Mouse (Mus musculus): ENCODE results near the gene Ermp1. TPM values are rescaled to one million over a fixed set of nuclear protein-coding genes. Genes with fewer than 3 reads are reported as not detected.
"Not testable (repeated sequence)": the region's sequence is repeated elsewhere in the genome, so short reads cannot be mapped to it uniquely, and the experiment has no call there.

Gene Ermp1
- polyA plus RNA-seq, 1 experiment = 44.9 TPM

DNA sequence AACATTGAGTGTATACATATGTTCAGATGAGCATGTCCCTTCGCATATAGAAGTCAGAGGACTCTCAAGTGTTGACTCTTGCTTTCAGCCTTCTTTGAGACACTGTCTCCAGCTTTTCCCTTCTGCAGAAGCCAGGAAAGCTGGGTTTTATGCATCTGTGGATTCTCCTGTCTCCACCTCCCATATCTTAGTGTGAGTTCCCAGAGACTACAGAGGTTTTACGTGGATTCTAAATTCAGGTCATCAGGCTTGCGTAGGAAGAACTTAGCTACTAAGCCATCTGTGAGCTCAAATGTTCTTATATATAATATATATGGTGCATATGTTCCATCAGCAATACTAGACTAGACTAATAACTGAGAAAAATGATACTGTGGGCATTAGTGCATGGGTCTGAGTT is 51.9 kb downstream of the Ermp1 start:
- no peak for DNase-seq
- TF ChIP-seq CTCF (IDR thresholded peaks at IDR 0.05; ENCODE audit: borderline replicate concordance, insufficient read depth, low read depth, low read length) (no peak), POLR2A (IDR thresholded peaks at IDR 0.05; ENCODE audit: borderline replicate concordance, insufficient read depth, low read length) (no peak)
- Histone ChIP-seq H3K4me1 (ENCODE audit: control insufficient read depth, insufficient read depth, low read length) (no peaks in the 10 kb centered on the region), H3K4me3 (replicated peaks; ENCODE audit: insufficient read depth, low read depth, low read length) (no peak overlapping the region), H3K27me3 (ENCODE audit: control insufficient read depth, insufficient read depth, low read length) (no peaks in the 10 kb centered on the region), H3K27ac (ENCODE audit: insufficient read depth, low read length) (no peak overlapping the region)
- 96% methylated on average over 3 of the region's 3 CpGs for WGBS

DNA sequence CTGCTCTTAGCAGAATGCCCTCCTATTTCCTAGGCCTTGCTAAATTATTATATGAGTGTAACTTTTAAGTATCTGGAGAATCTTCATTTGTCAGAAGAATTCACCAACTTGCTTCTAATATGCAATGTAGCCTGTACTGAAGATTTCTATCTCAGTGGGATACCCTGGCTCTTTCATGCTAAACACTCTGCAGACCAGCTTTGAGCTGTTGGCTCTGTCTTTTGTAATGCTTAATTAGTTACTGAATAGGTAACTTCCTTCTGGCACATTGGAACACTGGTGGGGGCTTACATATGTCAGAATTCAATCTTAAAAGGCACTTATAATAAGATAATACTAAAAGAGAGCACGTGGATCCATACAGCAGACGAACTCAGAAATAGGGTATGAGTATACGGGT is 54.4 kb downstream of the Ermp1 start:
- 61% methylated on average over 3 of the region's 3 CpGs for WGBS
- not testable (repeated sequence) for H3K27me3 ChIP-seq (ENCODE audit: control insufficient read depth, insufficient read depth, low read length); DNase-seq

GRCm38 (mm10) chr19:29583734-29584133 is 64.5 kb downstream of the Ermp1 start:
- WGBS = 88% methylated on average over 6 of the region's 6 CpGs
- Histone ChIP-seq H3K4me1 (ENCODE audit: control insufficient read depth, insufficient read depth, low read length) (no peaks in the 10 kb centered on the region), H3K27ac (ENCODE audit: insufficient read depth, low read length) (no peak overlapping the region), H3K27me3 (ENCODE audit: control insufficient read depth, insufficient read depth, low read length) (no peaks in the 10 kb centered on the region), H3K4me3 (replicated peaks; ENCODE audit: insufficient read depth, low read depth, low read length) (no peak overlapping the region)
- TF ChIP-seq POLR2A (IDR thresholded peaks at IDR 0.05; ENCODE audit: borderline replicate concordance, insufficient read depth, low read length) (no peak), CTCF (IDR thresholded peaks at IDR 0.05; ENCODE audit: borderline replicate concordance, insufficient read depth, low read depth, low read length) (no peak)
- no peak for DNase-seq

More for the DNA sequence above, 54.4 kb downstream of the Ermp1 start:
- not testable (repeated sequence) for H3K4me1 ChIP-seq (ENCODE audit: control insufficient read depth, insufficient read depth, low read length); H3K27ac ChIP-seq (ENCODE audit: insufficient read depth, low read length); H3K4me3 ChIP-seq (replicated peaks; ENCODE audit: insufficient read depth, low read depth, low read length)

DNA sequence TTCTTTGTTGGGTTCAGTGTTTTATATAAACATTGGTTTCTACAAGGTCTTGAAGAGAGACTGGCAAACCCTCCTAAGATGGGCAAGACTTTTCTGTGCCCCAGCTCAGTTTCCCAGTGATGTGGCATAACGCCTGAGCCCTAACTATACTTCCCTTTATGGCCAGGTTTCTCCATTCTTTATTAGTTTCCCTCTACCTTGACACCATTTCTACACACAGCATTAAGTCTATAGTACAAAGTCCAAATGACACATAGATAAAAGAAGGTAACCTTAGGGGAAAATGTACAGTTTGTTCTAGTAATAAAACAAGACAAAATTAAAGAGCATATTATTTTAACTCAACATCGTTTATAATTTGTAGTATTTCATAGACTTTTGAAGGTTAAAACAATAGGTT is 65.8 kb downstream of the Ermp1 start:
- Histone ChIP-seq H3K4me1 (ENCODE audit: control insufficient read depth, insufficient read depth, low read length) (no peaks in the 10 kb centered on the region), H3K27me3 (ENCODE audit: control insufficient read depth, insufficient read depth, low read length) (no peaks in the 10 kb centered on the region), H3K4me3 (replicated peaks; ENCODE audit: insufficient read depth, low read depth, low read length) (no peak overlapping the region), H3K27ac (ENCODE audit: insufficient read depth, low read length) (no peak overlapping the region)
- TF ChIP-seq POLR2A (IDR thresholded peaks at IDR 0.05; ENCODE audit: borderline replicate concordance, insufficient read depth, low read length) = no peak
- TF ChIP-seq CTCF (IDR thresholded peaks at IDR 0.05; ENCODE audit: borderline replicate concordance, insufficient read depth, low read depth, low read length) = no peak
- WGBS = 85% methylated on average over 2 of the region's 2 CpGs
- DNase-seq = no peak

GRCm38 (mm10) chr19:29566512-29566911 is 81.7 kb downstream of the Ermp1 start:
- DNase-seq = no peak
- WGBS = 84% methylated on average over 1 of the region's 1 CpGs
- Histone ChIP-seq H3K4me1 (ENCODE audit: control insufficient read depth, insufficient read depth, low read length) (no peaks in the 10 kb centered on the region), H3K27me3 (ENCODE audit: control insufficient read depth, insufficient read depth, low read length) (no peaks in the 10 kb centered on the region), H3K4me3 (replicated peaks; ENCODE audit: insufficient read depth, low read depth, low read length) (no peak overlapping the region), H3K27ac (ENCODE audit: insufficient read depth, low read length) (no peak overlapping the region)
- TF ChIP-seq CTCF (IDR thresholded peaks at IDR 0.05; ENCODE audit: borderline replicate concordance, insufficient read depth, low read depth, low read length) (no peak), POLR2A (IDR thresholded peaks at IDR 0.05; ENCODE audit: borderline replicate concordance, insufficient read depth, low read length) (no peak)

DNA sequence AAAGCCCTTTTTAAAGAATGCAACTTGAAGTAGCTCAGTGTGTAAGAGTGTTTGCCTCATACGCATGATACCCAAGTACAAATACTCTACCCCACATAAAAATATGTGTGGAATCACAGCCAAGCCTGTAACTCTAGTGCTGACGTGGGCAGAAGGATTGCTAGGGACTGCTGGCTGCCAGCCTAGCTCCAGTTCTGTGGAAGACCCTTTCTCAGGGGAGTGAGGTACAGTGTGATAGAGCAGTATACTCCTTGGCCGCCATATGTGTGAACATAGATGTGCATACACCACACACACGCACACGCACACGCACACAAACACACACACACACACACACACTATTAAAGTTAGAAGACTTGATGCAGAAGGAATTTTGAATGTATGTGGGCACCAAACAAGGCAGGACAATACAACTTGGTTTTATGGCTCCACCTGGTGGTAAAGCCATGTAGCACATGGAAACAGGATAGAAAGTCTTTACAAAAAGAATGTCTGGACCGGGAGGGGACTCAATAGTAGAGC is 84.9 kb downstream of the Ermp1 start:
- TF ChIP-seq POLR2A (IDR thresholded peaks at IDR 0.05; ENCODE audit: borderline replicate concordance, insufficient read depth, low read length) (no peak), CTCF (IDR thresholded peaks at IDR 0.05; ENCODE audit: borderline replicate concordance, insufficient read depth, low read depth, low read length) (peak; percentile 40; the same call in 1 of the 2 replicates)
- no peaks in the 10 kb centered on the region for H3K4me1 ChIP-seq (ENCODE audit: control insufficient read depth, insufficient read depth, low read length)
- 59% methylated on average over 7 of the region's 7 CpGs for WGBS
- no peak overlapping the region for H3K27ac ChIP-seq (ENCODE audit: insufficient read depth, low read length)
- no peak overlapping the region for H3K4me3 ChIP-seq (replicated peaks; ENCODE audit: insufficient read depth, low read depth, low read length)
- DNase-seq = peak; percentile 30 to 37
- no peaks in the 10 kb centered on the region for H3K27me3 ChIP-seq (ENCODE audit: control insufficient read depth, insufficient read depth, low read length)

GRCm38 (mm10) chr19:29562603-29563002 is 85.6 kb downstream of the Ermp1 start:
- 81% methylated on average over 3 of the region's 3 CpGs for WGBS
- no peak for TF ChIP-seq POLR2A (IDR thresholded peaks at IDR 0.05; ENCODE audit: borderline replicate concordance, insufficient read depth, low read length)
- TF ChIP-seq CTCF (IDR thresholded peaks at IDR 0.05; ENCODE audit: borderline replicate concordance, insufficient read depth, low read depth, low read length) = no peak

GRCm38 (mm10) chr19:29562166-29562565 is 86.0 kb downstream of the Ermp1 start:
- no peak overlapping the region for H3K4me3 ChIP-seq (replicated peaks; ENCODE audit: insufficient read depth, low read depth, low read length)
- WGBS = 91% methylated on average over 4 of the region's 4 CpGs
- TF ChIP-seq POLR2A (IDR thresholded peaks at IDR 0.05; ENCODE audit: borderline replicate concordance, insufficient read depth, low read length) (no peak), CTCF (IDR thresholded peaks at IDR 0.05; ENCODE audit: borderline replicate concordance, insufficient read depth, low read depth, low read length) (no peak)
- H3K27me3 ChIP-seq (ENCODE audit: control insufficient read depth, insufficient read depth, low read length) = no peaks in the 10 kb centered on the region
- no peak for DNase-seq
- no peak overlapping the region for H3K27ac ChIP-seq (ENCODE audit: insufficient read depth, low read length)
- no peaks in the 10 kb centered on the region for H3K4me1 ChIP-seq (ENCODE audit: control insufficient read depth, insufficient read depth, low read length)

More at GRCm38 (mm10) chr19:29562603-29563002, 85.6 kb downstream of the Ermp1 start:
- no peak for DNase-seq
- Histone ChIP-seq H3K27ac (ENCODE audit: insufficient read depth, low read length) (no peak overlapping the region), H3K4me3 (replicated peaks; ENCODE audit: insufficient read depth, low read depth, low read length) (no peak overlapping the region), H3K4me1 (ENCODE audit: control insufficient read depth, insufficient read depth, low read length) (no peaks in the 10 kb centered on the region), H3K27me3 (ENCODE audit: control insufficient read depth, insufficient read depth, low read length) (no peaks in the 10 kb centered on the region)

Other genes starting within 250 kb of the Ermp1 start
- gene Pdcd1lg2, start 237.5 kb downstream of the Ermp1 start, polyA plus RNA-seq (2012; rRNA removed) = 0.08 TPM in 1 of 2 replicates, not detected in the other
- gene Ric1, start 126.1 kb downstream of the Ermp1 start, polyA plus RNA-seq (2012; rRNA removed) = 28.0 and 30.8 TPM in 2 replicates
- gene Mlana, start 49.4 kb upstream of the Ermp1 start, polyA plus RNA-seq (2012; rRNA removed) = not detected in 2 replicates
- gene 9930021J03Rik, start 157.6 kb upstream of the Ermp1 start, polyA plus RNA-seq (2012; rRNA removed) = 25.6 and 28.2 TPM in 2 replicates
- 22.1 and 22.3 TPM in 2 replicates for gene Ranbp6, start 164.6 kb upstream of the Ermp1 start, polyA plus RNA-seq (2012; rRNA removed)